Mouse (Mus musculus) limb, embryonic 13.5 days (tissue): ENCODE results near the gene Itsn1. TPM values are rescaled to one million over a fixed set of nuclear protein-coding genes. Genes with fewer than 3 reads are reported as not detected.

Experiments
- ATAC-seq: fragments of 200-750 bp; cut with Nextera tagmentation; 2 replicates; pipeline ENCODE4 v1.8.0; 2017; ENCODE audit warnings: low read depth, moderate number of reproducible peaks, moderate TSS enrichment; ENCODE audit not compliant: low FRiP score
- H3K27ac ChIP-seq: fragments of 300-500 bp; sonication (generic); 2 replicates; pipeline ENCODE4 v1.5.1; 2015; ENCODE audit warnings: inconsistent platforms, mild to moderate bottlenecking, moderate library complexity
- H3K27me3 ChIP-seq: fragments of 300-500 bp; sonication (generic); 2 replicates; pipeline ENCODE4 v1.6.1; 2015; ENCODE audit warnings: mild to moderate bottlenecking, inconsistent platforms
- H3K36me3 ChIP-seq: fragments of 300-500 bp; sonication (generic); 2 replicates; pipeline ENCODE4 v1.6.1; 2015; ENCODE audit warnings: inconsistent platforms, mild to moderate bottlenecking, moderate library complexity
- H3K4me1 ChIP-seq: fragments of 300-500 bp; sonication (generic); 2 replicates; pipeline ENCODE4 v1.6.1; 2015; ENCODE audit warnings: inconsistent platforms
- H3K4me2 ChIP-seq: fragments of 300-500 bp; sonication (generic); replicated peaks from 2 replicates; pipeline ENCODE4 v1.6.1; 2015; ENCODE audit warnings: inconsistent platforms, mild to moderate bottlenecking, moderate library complexity
- H3K4me3 ChIP-seq: fragments of 300-500 bp; sonication (generic); 2 replicates; pipeline ENCODE4 v1.5.1; 2015; ENCODE audit warnings: moderate library complexity, mild to moderate bottlenecking, inconsistent platforms
- H3K9ac ChIP-seq: fragments of 300-500 bp; sonication (generic); 2 replicates; pipeline ENCODE4 v1.6.1; 2015; ENCODE audit warnings: mild to moderate bottlenecking, inconsistent platforms
- H3K9me3 ChIP-seq: fragments of 300-500 bp; sonication (generic); 2 replicates; pipeline ENCODE4 v1.6.1; 2016; ENCODE audit warnings: inconsistent platforms
- WGBS: fragments of 180-500 bp; shearing (Covaris S2); methylation state at CpG from one replicate; pipeline ENCODE4 v1.1.7; 2015; 5-methylcytosine and 5-hydroxymethylcytosine counted together
- polyA plus RNA-seq: library from polyadenylated mRNA; unstranded; fragments of >200 nt; fragmentation: Nextera tagmentation; extraction: Ambion mirVana; gene quantifications from 2 replicates; pipeline ENCODE4 v1.2.1, GENCODE M21; 2015

Gene Itsn1
- polyA plus RNA-seq, 1 experiment from 2014 or later, result 27.4 TPM

DNA sequence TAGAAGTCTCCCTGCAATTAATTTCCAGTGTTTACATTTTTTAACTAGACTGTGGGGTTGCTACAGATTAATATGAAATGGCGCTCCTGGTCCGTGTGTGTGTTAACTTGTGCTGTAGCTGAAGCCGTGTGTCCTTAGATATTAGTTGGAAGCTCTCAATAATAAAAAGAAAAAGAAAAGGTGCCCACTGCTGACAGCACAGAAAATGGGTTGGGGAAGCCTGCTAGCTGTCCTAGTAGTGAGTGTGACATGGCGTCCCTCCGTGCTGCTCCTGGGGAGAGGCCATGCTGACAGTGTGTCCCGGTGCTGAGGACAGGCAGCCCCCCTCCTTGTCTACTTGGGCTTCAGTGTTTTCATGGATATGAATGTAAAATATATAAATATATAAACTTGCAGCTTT is 142.1 kb downstream of the Itsn1 start:
- ATAC-seq, result no peak
- Histone ChIP-seq H3K9me3 (no peaks in the 10 kb centered on the region), H3K4me2 (no peak overlapping the region), H3K36me3 (peaks cover 56% of the 10 kb centered on the region), H3K27me3 (no peaks in the 10 kb centered on the region), H3K27ac (no peak overlapping the region), H3K9ac (no peak overlapping the region), H3K4me3 (no peak overlapping the region), H3K4me1 (peaks cover 22% of the 10 kb centered on the region)
- 95% methylated on average over 6 of the region's 6 CpGs for WGBS

DNA sequence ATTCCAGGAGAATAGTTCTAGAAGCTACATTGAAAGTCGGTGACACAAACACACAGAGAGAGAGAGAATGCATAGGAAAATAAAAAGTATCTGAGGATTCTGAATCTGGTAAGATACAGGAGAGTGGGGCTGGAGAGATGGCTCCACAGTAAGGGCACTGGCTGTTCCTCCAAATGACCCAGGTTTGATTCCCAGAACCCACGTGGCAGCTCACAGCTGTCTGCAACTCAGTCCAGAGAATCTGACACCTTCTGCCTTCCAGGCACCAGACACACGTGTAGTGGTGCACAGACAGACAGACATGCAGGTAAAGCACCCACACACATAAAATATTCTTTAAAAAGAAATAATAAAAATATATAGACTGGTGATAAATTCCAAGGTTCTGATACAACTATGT is 144.6 kb downstream of the Itsn1 start:
- Histone ChIP-seq H3K27me3 (no peaks in the 10 kb centered on the region), H3K27ac (no peak overlapping the region), H3K36me3 (peaks cover 37% of the 10 kb centered on the region), H3K4me3 (no peak overlapping the region), H3K9me3 (no peaks in the 10 kb centered on the region), H3K4me1 (peaks cover 30% of the 10 kb centered on the region), H3K4me2 (no peak overlapping the region), H3K9ac (no peak overlapping the region)
- ATAC-seq, result no peak
- 50% methylated on average over 3 of the region's 3 CpGs for WGBS

DNA sequence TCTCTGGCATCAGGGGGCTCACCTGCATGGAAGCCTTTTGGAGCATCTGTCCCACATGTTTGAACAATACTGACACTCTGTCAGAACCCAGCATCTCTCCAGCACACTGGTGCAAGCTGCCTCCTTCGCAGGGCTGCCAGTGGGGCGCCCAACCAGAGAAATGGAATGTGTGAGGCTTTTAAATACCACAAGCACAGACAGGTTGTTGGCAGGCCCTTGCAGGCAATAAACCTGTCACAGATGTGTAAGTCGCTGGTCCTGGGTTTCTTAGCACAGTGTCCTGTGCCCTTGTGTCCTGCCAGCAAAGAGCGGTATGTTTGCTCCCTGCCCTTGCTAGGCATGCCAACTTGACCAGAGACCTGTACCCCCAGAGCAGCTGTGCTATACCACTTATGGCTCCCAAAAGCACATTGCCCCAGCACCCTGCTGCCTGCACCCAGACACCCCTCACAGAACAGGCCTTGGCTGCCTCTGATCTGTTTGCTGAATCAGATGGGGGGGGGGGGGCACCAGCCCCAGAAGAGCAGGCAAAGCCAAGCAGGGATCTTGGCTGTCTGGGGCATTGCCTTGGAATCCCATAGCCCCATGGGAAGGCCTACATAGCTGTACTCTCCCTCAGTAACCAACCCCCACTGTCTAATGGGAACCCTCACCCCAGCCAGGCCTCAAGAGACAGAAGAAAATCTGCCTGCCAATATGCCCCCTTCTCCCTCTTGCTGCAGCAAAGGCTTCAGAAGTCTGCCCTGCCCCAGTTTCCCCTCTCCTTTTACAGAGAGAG is 146.7 kb downstream of the Itsn1 start:
- Histone ChIP-seq H3K27me3 (no peaks in the 10 kb centered on the region), H3K9me3 (peaks cover 2% of the 10 kb centered on the region; the same call in 1 of the 2 replicates), H3K4me3 (no peak overlapping the region), H3K27ac (peak overlapping the region; percentile 77; the same call in 1 of the 2 replicates), H3K9ac (peak overlapping the region; percentile 27; the same call in 1 of the 2 replicates), H3K4me1 (peaks cover 30% of the 10 kb centered on the region), H3K36me3 (peaks cover 26% of the 10 kb centered on the region), H3K4me2 (peak overlapping the region; percentile 19; the same call in 1 of the 2 replicates)
- peak; percentile 83 for ATAC-seq
- WGBS, result 11% methylated on average over 4 of the region's 4 CpGs

DNA sequence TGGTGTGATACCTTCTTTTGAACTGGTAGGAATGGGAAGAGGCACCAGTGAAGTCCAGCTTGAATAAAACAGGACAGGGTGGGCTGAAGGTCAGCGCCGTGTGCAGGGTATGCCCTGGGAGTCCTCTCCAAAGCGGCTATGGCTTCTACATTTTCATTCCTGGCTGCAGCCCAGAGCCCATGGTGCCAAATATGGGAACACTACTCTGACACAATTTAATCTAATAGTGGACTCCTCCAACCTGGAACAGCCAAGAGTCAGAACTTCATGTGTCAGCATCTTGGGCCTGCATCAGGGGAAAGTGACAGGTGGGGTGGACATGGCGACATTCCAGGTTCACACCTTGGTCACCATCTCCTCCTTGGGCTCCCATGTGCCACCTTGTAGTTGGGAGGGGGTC is 147.4 kb downstream of the Itsn1 start:
- no peak for ATAC-seq
- peaks cover 19% of the 10 kb centered on the region for H3K36me3 ChIP-seq
- H3K27ac ChIP-seq, result no peak overlapping the region
- H3K27me3 ChIP-seq, result no peaks in the 10 kb centered on the region
- peaks cover 7% of the 10 kb centered on the region; the same call in 1 of the 2 replicates for H3K9me3 ChIP-seq
- 91% methylated on average over 4 of the region's 4 CpGs for WGBS
- no peak overlapping the region for H3K4me3 ChIP-seq
- H3K9ac ChIP-seq, result no peak overlapping the region
- H3K4me1 ChIP-seq, result peaks cover 37% of the 10 kb centered on the region
- H3K4me2 ChIP-seq, result no peak overlapping the region

DNA sequence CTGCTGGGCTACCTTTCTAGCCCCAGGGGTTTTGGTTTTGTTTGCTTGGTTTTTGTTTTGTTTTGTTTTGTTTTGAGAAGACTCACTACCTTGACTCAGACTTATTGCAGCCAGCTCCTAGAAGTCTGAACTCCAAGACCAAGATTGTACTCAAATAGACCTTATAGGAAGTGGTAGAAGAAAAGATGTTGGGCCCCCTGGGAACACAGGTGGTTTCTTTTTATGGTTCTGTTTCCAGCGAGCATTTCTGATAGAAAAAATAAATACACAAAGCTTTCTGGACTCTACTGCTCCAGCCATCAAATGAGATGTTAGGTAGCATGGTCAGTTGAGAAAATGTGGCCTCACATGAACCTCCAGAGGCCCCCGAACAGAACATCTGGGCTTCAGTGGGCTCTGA is 150.0 kb downstream of the Itsn1 start:
- Histone ChIP-seq H3K36me3 (0 out of 2 replicates have a peak, but pooled peaks cover 9% of the 10 kb centered on the region), H3K9me3 (peaks cover 7% of the 10 kb centered on the region; the same call in 1 of the 2 replicates), H3K27ac (no peak overlapping the region), H3K27me3 (no peaks in the 10 kb centered on the region), H3K4me3 (no peak overlapping the region), H3K4me1 (peaks cover 61% of the 10 kb centered on the region), H3K4me2 (no peak overlapping the region), H3K9ac (no peak overlapping the region)
- WGBS, result 64% methylated on average over 2 of the region's 2 CpGs
- no peak for ATAC-seq

DNA sequence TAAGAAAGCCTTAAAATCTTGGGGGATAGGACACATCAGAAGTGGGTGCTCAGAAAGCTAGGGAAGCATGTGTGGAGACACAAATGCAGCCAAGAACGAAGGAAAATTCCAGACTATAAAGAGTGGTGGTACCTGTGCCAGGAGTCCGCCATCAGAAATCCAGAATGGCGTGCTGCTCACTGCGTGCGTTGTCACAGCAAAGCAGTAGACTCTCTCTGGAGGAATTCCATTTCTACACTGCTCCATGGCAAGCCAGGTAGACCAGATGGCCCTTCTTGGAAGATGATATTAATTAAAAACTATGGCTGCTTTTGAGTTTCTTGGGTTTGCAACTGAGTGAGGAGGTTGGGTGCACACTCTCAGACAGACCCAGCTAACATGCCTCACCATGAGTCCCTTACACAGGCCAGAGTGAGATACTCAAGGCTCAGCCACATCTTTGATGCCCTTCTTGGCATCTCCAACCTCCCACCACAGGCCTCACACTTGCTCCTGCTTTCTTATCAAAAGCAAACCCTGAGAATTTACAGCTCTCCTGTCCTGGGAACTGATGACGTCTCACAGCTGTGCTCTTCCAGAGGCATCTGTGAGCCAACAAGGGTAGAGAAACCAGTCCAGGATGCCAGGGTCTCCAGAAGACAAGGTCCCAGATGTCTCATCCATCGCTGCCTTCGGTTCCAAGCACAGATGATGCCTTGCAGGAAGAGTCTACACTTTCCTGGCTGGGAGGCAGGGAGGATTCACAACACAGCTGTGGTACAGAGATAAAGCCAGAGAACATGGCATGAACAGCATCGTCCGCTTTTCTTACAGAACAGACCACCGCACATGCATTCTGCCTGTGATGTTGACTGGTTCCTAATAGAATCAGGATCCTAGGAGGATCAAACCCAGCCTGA is 152.0 kb downstream of the Itsn1 start:
- H3K27me3 ChIP-seq, result no peaks in the 10 kb centered on the region
- 0 out of 2 replicates have a peak, but pooled peaks cover 9% of the 10 kb centered on the region for H3K36me3 ChIP-seq
- H3K9ac ChIP-seq, result no peak overlapping the region
- 91% methylated on average over 11 of the region's 11 CpGs for WGBS
- ATAC-seq, result no peak
- H3K9me3 ChIP-seq, result peaks cover 7% of the 10 kb centered on the region; the same call in 1 of the 2 replicates
- H3K27ac ChIP-seq, result peak overlapping the region; percentile 80; the same call in 1 of the 2 replicates
- H3K4me3 ChIP-seq, result no peak overlapping the region
- no peak overlapping the region for H3K4me2 ChIP-seq
- H3K4me1 ChIP-seq, result peaks cover 56% of the 10 kb centered on the region

DNA sequence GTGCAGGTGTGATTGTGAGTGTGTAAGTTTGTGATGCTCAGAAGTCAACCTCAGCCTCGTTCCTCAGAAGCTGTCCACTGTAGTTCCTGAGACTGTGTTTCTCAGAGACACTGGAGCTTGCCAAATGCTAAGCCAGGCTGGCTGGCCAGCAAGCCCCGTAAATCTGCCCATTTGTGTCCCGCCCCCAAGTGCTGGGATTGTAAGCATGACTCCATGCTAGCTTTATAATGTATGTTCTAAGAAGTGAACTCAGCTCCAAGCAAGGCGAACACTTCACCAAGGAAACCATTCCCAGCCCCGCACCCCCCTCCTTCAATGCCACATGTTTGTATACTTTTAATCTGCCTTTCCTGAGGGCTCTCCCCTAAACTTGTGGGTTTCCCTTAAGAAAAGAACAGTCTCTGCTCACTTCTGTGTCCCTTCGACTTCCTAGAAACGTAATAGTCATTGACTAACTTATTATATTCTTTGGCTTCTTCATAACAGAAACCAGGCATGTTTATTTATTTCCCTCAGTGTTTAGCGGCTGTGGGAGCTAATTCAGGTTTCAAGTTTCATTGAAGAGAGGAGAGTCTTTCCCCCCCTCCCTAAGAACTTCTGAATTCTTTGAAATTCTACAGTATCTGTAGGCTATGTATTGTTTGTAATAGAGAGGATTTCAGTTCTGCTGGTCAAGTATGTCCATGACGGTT is 153.2 kb downstream of the Itsn1 start:
- Histone ChIP-seq H3K27ac (peak overlapping the region; percentile 80), H3K9me3 (peaks cover 7% of the 10 kb centered on the region; the same call in 1 of the 2 replicates), H3K4me3 (no peak overlapping the region), H3K4me1 (peaks cover 51% of the 10 kb centered on the region), H3K9ac (no peak overlapping the region), H3K27me3 (no peaks in the 10 kb centered on the region), H3K4me2 (peak overlapping the region; percentile 23), H3K36me3 (0 out of 2 replicates have a peak, but pooled peaks cover 9% of the 10 kb centered on the region)
- WGBS, result 22% methylated on average over 9 of the region's 9 CpGs
- ATAC-seq, result peak; percentile 24; the same call in 1 of the 2 replicates

DNA sequence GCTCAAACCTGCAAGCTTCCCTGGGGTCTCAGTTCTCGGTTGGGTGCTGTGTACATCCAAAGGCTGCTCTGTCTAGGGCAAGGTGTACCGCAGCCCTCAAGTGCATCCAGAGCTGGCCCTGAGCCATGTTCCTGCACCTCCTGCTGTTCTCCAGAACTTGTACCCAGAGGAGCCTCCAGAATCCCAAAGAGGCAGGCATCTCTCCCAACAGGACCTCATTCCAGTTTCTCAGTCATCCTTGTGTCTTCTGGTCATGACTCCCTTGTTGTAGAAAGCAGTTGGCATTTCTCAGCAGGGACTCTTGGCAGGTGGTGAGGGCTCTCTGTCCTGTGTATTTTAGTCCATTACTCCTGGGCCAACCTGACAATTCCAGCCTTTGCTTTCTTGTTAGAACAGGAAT is 154.6 kb downstream of the Itsn1 start:
- peak overlapping the region; percentile 73 for H3K27ac ChIP-seq

DNA sequence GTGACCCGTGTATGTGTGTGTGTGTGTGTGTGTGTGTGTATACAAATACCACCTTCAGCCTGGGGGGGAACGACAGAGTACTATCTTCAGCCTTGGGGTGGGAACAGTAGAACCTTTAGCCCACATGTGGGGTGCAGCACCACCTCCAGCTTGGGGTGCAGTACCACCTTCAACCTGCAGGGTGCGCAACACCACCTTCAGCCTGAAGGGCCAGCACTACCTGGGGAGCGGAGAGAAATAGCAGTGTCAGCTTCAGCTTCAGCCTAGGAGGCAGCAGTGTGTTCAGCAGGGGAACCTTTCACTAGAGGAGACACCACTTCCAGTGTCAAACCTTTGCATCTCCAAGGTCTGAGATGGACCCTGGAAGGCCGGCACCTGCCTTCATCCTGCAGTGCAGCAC is 155.1 kb downstream of the Itsn1 start:
- Histone ChIP-seq H3K4me1 (peaks cover 53% of the 10 kb centered on the region), H3K36me3 (0 out of 2 replicates have a peak, but pooled peaks cover 9% of the 10 kb centered on the region), H3K4me3 (no peak overlapping the region), H3K27me3 (no peaks in the 10 kb centered on the region), H3K9me3 (peaks cover 7% of the 10 kb centered on the region; the same call in 1 of the 2 replicates), H3K4me2 (no peak overlapping the region), H3K27ac (no peak overlapping the region), H3K9ac (no peak overlapping the region)
- 54% methylated on average over 5 of the region's 5 CpGs for WGBS
- ATAC-seq, result no peak

More for the DNA sequence above, 154.6 kb downstream of the Itsn1 start:
- no peak overlapping the region for H3K4me2 ChIP-seq
- no peak for ATAC-seq
- H3K27me3 ChIP-seq, result no peaks in the 10 kb centered on the region
- 89% methylated on average over 2 of the region's 2 CpGs for WGBS
- H3K4me1 ChIP-seq, result peaks cover 51% of the 10 kb centered on the region
- no peak overlapping the region for H3K9ac ChIP-seq
- 0 out of 2 replicates have a peak, but pooled peaks cover 9% of the 10 kb centered on the region for H3K36me3 ChIP-seq
- H3K4me3 ChIP-seq, result no peak overlapping the region
- peaks cover 7% of the 10 kb centered on the region; the same call in 1 of the 2 replicates for H3K9me3 ChIP-seq

DNA sequence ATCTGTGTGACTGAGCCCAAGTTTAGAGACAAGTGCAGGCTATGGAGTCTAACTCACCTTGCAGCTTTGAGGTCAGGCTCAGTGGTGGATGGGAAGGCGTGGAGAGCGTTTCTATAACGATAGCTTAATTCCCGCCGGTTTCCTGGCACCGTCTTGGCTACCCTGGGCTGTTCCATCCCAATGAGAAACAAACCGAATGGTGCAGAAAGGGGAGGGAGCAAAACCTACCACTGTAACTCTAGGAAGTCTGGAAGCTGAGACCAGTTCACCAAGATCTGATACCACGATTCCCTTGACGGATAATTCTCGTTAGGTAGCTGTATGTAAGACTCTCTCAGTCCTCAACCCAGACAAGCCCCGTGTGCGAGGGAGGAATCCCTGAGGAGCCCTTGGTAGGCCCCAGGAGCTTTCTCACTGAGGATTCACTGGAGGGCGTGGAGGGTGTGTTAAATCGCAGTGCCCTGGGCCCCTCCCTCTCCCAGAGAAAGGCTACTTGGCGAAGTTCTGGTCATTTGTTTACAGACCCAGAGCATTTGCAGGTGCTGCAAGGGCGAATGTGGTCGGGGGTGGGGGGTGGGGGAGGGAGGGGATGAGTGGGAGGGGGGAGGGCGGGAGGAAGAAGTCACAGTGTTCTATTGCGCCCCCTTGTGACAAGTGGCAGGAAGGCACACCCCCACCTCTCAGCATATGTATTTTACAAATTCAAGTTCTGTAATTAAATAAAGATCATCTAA is 156.5 kb downstream of the Itsn1 start:
- Histone ChIP-seq H3K27me3 (no peaks in the 10 kb centered on the region), H3K4me2 (peak overlapping the region; percentile 44), H3K36me3 (0 out of 2 replicates have a peak, but pooled peaks cover 2% of the 10 kb centered on the region), H3K27ac (no peak overlapping the region), H3K9ac (no peak overlapping the region), H3K4me3 (peak overlapping the region; percentile 5; the same call in 1 of the 2 replicates), H3K9me3 (peaks cover 6% of the 10 kb centered on the region; the same call in 1 of the 2 replicates), H3K4me1 (peaks cover 63% of the 10 kb centered on the region)
- no peak for ATAC-seq
- 6% methylated on average over 19 of the region's 19 CpGs for WGBS

DNA sequence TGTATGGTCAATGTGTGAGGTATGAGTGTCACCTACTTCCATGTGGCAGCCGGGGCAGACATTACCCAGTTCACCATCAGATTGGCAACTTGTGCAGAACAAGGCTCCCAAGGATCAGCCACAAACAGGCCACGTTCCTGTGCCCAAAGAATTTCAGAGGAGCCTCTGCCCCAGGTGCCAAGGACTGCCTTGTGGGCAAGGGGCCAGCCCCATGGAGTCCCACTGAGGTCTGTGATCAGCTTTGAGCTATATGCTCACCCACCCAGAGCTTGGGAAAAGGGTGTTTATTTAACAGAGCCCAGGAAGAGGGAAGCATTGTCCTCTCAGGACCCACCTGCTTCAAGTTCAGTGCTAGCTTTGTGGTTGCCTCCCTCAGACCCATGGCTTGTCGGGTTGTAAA is 159.3 kb downstream of the Itsn1 start:
- 74% methylated on average over 3 of the region's 3 CpGs for WGBS

More for the DNA sequence above, 159.3 kb downstream of the Itsn1 start:
- Histone ChIP-seq H3K36me3 (no peaks in the 10 kb centered on the region), H3K4me2 (no peak overlapping the region), H3K9me3 (no peaks in the 10 kb centered on the region), H3K27me3 (no peaks in the 10 kb centered on the region), H3K4me1 (peaks cover 38% of the 10 kb centered on the region), H3K4me3 (no peak overlapping the region), H3K9ac (no peak overlapping the region), H3K27ac (no peak overlapping the region)
- no peak for ATAC-seq
